Mouse (Mus musculus) frontal cortex, postnatal 10 days (tissue): ENCODE measurements at regions not wholly inside any gene's neighbourhood (a gene's known extent, or its start where the extent isn't known, plus 50 kb on each side); places are given as distances from the start of the nearest gene placed in this dataset.

Experiments
- DNase-seq, 2 experiments: peaks; one replicate each; pipeline ENCODE4 v3.0.0; 2022; ENCODE audit warnings: low spot score in 2 of 2, mixed read lengths in 1 of 2

- DNase-seq = peak in 1 of 2 experiments; percentile 10
Observed at GRCm38 (mm10) chr14:105426597-105427334, 168.4 kb downstream of the Ndfip2 start.

GRCm38 (mm10) chr14:105417967-105418366, 159.6 kb downstream of the Ndfip2 start:
- no peak for DNase-seq

- DNase-seq = no peak
Observed at GRCm38 (mm10) chr14:105417458-105417960, 159.1 kb downstream of the Ndfip2 start.

DNA sequence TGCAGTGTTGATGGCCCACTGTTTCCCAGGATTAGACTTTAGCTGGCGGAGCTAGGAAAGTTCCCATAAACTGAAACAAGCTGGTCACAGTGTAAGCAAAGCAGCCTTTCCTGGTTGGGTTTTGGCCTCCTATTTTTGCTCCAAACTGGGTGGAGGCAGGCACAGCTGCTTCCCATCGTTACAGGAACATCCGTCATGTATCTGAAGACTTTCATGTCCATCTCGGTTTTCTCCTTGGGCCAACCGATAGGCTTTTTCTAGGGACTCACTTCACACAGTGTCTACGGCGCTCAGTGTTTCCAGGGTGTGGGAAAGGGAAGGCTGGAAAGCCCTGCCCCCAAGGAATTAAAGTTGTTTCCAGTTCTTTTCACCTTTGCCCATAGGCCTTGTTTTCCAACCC, 158.6 kb downstream of the Ndfip2 start:
- DNase-seq = no peak

DNA sequence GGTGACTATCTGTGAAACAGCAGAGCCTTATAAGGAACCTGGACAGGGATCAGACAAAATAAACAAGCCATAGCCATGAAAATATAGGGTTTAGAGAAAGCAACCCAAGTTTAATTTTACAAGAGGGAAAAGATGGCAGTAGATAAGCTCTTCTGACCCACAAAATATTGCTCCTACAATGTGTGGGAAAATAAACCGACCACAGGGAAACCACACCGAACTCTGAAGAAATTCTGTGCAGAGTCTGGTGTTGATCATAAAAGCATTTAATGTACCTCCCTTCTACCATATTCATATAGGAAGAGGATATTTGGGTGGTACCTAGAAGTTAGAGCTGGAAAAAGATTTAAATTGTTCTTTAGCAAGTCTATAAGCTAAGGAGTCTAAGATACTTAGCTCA, 146.3 kb downstream of the Ndfip2 start:
- no peak for DNase-seq

DNA sequence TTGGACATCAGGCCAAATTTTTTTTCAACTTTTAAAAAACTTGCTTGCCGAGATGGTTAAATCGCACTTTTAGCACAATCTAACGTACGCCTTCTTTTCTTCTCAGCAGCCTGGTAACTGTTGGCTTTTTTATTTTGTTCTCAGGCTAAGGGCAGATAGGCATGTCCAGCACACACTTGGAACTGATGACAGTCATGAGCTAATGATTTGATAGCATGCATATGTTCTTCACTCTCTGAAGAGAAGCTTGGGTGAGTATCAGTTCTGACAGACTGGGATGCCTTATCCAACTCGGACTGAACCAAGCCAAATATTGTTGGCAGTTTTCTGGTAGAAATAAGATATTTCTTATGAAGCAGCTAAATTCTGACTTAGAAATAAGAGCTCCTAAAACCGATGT, 145.9 kb downstream of the Ndfip2 start:
- no peak for DNase-seq

DNA sequence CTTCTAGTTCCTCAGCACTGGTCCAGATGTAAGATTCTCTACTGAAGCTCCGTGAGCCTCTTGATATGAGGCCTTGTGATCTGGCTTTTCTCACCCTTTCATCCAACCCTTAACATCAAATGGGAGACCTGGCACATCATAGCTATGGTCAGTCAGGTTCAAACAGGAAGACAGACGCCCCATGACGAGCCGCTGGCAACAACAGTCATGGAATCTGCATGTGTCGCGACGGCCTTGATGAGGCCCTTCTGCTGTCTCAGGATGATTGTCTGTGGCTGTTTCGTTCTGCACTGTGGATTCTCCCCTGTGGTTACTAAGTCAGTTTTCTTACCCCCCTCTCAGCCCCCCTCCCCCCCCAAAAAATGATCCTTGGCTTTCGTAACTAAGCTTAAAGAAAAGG, 144.9 kb downstream of the Ndfip2 start:
- DNase-seq = no peak

- DNase-seq = no peak
Observed at GRCm38 (mm10) chr14:105402556-105402955, 144.2 kb downstream of the Ndfip2 start.

- DNase-seq = peak; percentile 33 to 51
Observed at GRCm38 (mm10) chr14:105397467-105397866, 139.1 kb downstream of the Ndfip2 start.

- no peak for DNase-seq
Observed at GRCm38 (mm10) chr14:105392079-105392813, 133.9 kb downstream of the Ndfip2 start.

GRCm38 (mm10) chr14:105391430-105391829, 133.1 kb downstream of the Ndfip2 start:
- no peak for DNase-seq

DNA sequence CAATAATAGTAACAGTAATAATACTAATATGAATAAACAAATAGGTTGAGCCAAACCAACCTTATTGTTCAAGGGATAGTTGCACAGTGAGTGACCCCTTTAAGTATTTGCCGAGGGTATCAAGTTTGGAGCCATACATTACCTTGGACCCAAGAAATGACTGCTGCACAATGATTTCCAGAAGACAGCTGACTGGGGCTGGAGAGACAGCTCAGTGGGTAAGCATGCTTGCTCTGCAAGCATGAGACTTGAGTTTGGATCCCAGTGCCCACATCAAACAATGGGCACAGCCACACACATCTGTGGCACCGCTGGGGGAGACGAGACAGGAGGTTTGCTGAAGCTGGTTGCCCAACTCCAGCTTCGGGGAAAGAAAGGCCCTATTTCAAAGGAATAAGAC, 126.7 kb downstream of the Ndfip2 start:
- DNase-seq = no peak

DNA sequence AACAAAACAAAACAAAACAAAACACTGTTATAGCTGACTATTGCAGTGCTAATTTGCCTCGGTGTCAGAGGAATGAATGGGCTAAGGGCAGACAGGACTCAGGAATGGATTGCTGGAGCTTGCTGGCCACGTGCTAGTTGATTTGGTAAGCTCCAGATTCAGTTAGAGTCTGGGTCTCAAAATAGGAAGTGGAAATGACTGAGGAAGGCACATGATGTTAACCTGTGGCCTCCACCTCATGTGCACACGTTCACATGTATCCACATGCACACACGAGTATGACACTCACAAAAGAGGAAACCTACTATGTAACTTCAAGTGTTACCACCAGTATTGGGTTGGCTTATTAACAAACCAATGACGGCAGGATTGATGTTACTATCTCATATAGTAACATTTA, 125.0 kb downstream of the Ndfip2 start:
- DNase-seq = no peak

- no peak for DNase-seq
Observed at GRCm38 (mm10) chr14:105380101-105380500, 121.7 kb downstream of the Ndfip2 start.

GRCm38 (mm10) chr14:105377770-105378169, 119.4 kb downstream of the Ndfip2 start:
- DNase-seq = no peak

DNA sequence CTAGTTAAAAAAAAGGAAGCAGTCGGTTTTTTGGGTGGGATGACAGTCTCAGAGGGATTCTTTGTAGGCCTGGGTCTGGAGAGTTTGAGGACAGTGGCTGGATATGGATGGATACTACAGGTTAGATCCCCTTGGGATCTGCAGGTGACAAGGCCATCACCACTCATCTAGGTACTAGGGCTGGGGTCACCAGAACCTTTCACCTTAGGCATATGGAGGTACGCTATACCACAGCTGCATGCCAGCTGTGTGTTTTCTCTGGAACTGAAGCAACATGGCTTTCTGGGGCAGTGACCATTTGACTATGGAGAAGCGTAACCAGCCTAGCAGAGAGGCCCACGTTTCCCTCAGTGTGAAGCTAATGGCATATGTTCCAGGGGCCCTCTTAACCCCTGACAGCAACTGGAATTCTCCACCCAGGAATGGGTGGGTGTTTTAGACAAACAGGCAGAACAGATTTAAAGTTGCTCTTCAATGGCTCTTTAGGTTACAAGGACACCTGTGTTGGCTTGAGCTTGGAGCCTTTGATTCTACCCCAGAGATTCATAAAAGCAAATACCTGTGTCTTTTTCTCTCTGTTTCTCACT, 118.8 kb downstream of the Ndfip2 start:
- no peak for DNase-seq

GRCm38 (mm10) chr14:105369637-105370435, 111.5 kb downstream of the Ndfip2 start:
- DNase-seq = no peak

- DNase-seq = no peak
Observed at GRCm38 (mm10) chr14:105360530-105360929, 102.2 kb downstream of the Ndfip2 start.

DNA sequence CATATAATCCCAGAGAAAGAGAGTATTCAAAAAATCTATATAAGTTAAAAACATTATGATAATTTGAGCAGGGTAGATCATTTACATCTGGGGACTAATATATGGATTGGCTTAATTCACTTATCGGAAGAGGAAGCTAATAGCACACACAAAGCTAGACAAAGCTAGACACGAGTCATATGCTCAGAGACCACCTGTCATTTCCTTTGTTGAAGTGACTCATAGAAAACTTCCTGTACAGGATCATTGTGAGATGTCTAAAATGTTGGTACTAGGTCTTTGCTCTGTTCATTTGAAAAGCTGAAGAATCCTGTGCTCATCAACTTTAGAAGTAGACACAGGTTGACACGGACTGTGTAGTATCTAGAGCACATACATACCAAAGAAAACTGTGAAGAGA, 101.5 kb downstream of the Ndfip2 start:
- DNase-seq = no peak
